Mouse (Mus musculus) small intestine, adult 2 months (tissue): Measurements from ENCODE around the gene Gm1113.

Source experiments
- CTCF ChIP-seq: fragments of 200-500 bp; IDR thresholded peaks from 2 replicates; pipeline ENCODE4 v1.5.1; 2012; ENCODE audit warnings: low read depth, mild to moderate bottlenecking, control low read depth, inconsistent platforms, low read length, moderate library complexity, mixed read lengths; ENCODE audit not compliant: insufficient replicate concordance, insufficient read length; ENCODE audit errors: extremely low read depth
- POLR2A ChIP-seq: fragments of 200-500 bp; IDR thresholded peaks from 2 replicates; pipeline ENCODE4 v1.6.1; 2012; ENCODE audit warnings: low read depth, mild to moderate bottlenecking, control low read depth, inconsistent platforms, low read length, moderate library complexity

DNA sequence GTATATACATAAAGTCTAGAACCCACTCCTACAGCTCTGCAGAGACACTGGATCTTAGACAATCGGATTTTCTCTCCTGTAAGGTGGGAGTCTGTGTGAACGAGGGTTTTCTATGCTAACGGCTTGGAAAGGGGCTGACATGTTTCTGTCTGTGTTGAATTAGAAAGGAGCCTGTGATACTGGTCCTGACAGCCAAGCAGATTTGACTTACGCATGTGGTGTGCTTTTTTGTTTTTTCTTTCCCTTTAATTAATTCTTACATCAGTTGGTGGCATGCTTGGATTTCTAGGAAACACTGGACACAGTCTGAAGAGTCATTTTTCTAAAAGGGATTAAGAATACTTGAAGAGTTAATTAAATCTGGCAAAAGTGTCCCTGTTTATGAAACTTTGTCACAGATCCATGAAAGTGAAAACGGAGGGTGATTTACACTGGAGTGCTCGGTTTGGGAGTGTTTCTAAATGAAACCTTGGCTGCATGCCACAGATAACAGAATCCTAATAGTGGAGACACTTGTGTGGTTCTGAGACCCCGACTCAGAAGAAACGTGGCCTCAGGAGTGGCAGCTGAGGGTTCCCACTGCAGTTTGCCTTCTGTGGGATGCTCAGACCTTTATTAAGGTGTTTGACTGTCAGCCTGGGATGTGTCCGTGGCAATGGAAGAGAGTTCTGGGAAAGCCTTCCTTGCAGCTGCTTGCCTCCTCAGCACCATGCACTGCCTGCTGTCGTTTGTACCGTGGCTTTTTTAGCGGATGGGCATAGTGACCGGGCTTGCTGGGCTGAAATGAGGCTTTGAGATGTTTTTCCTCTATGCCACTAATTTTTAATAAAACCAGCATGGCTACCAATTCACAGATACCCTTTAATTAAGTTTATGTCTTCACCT, 35.8 kb downstream of the Gm1113 start:
- TF ChIP-seq CTCF, result no peak
- no peak for TF ChIP-seq POLR2A
